Mouse (Mus musculus): Measurements from ENCODE around the gene Homer1.

DNA sequence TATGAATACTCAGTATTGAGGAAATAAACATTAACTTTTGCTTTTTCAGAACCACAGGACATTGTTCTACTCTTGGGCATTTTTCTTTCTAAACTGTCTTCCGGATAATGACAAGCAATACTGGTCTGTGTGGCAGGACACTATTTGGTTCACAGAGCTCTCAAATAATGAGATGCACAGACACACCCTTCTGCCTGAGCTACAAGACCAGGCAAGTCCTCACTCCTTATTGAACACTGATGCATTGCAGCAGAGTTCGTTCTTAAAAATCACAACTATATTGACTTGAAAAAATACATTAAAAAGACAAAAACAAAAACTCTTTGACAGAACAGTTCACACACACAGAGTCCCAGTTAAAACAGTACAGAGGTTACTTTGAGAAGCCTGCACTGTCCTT lies 123.8 kb downstream of the Homer1 start:
- TF ChIP-seq CTCF (IDR thresholded peaks at IDR 0.05; ENCODE audit: control insufficient read depth, insufficient read depth, low read length) (no peak), POLR2A (IDR thresholded peaks at IDR 0.05; ENCODE audit: borderline replicate concordance, control insufficient read depth, low read depth, low read length) (no peak)
